Mouse (Mus musculus) inflammation-experienced regulatory T-cells, adult 16 weeks (primary cell): ENCODE measurements around the gene Ednra. TPM values are rescaled to one million over a fixed set of nuclear protein-coding genes. Genes with fewer than 3 reads are reported as not detected.

Source experiments
- polyA plus RNA-seq: library from polyadenylated mRNA; unstranded; fragments of 100-300 nt; shearing (Covaris generic); gene quantifications from one replicate; pipeline ENCODE4 v1.2.1, GENCODE M21; 2017

Ednra gene
- 0.11 TPM for polyA plus RNA-seq

DNA sequence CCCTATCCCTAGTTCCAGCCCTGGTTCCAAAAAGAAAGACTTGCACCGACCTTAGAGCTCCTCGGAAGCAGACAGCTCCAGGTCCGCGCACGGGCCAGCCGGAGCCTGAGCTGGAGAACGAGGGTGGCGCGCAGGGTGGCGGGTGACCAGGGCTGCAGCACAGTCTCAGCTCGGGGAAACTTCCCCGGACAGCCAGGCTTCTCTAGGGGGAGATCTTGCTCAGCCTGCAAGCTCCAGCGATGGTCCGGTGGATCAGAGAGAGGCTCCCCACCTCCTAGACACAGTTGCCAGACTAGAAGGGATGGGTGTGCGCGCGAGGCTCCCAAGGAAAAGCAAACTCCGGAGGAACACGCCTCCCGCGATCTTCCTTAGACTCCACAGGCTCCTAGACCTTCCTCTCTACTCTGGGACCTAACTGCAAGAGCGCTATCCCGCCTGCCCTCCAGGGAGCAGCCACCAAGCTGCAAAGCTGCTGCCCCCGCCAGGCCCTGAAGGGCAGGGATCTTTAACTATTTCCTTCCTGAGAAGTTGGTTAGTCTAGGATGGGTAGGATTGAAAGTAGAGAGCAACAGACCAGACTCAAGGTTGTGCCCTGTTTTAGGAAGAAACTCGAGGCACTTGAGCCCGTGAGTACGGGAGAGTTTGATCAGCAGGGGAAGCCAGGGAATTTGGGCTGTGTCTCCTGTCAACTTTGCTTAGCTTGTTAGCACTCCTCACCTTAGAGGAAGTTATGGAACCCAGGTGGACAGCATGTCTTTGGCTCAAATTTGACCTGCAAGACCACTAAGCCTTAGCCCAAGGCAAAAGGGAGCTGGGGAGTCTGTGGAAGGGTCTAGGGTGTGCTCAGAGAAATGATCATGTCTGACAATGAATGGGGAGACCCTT, at the start of gene Ednra:
Gene Ednra (minus strand): TSS at position 419 of the 885 bp plus-strand sequence.

Other genes with a start within 250 kb of the Ednra start
- gene Arhgap10, start 206.5 kb downstream of the Ednra start, polyA plus RNA-seq = 3.0 TPM
- gene Prmt9, start 175.1 kb downstream of the Ednra start, polyA plus RNA-seq = 38.7 TPM
- 30.3 TPM for gene Tmem184c, start 113.8 kb downstream of the Ednra start, polyA plus RNA-seq